Mouse (Mus musculus) thymus, postnatal 25 days (tissue): Measurements from ENCODE around the gene Scube2.

Source experiments
- DNase-seq: peaks from one replicate; pipeline ENCODE4 v3.0.0; 2022

The Scube2 gene

DNA sequence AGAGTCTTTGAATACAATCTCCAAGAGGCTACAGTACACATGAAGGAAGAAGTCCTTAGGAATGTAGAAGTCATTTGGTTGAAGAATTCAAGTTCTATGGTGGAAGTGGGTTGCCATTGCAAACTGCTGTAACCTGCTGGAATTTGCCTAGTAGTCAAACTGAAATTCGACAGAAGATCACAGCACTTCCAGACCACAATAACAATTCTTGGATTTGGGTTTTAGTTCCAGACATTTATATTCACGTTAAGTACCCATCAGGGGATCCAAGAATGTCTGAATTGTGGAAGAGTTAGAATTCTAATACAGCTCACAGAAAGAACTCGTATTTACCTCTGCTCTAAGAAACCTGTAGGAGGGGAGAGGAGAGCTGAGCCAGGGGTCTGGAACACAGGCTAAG, 14.9 kb downstream of the Scube2 start:
- no peak for DNase-seq

DNA sequence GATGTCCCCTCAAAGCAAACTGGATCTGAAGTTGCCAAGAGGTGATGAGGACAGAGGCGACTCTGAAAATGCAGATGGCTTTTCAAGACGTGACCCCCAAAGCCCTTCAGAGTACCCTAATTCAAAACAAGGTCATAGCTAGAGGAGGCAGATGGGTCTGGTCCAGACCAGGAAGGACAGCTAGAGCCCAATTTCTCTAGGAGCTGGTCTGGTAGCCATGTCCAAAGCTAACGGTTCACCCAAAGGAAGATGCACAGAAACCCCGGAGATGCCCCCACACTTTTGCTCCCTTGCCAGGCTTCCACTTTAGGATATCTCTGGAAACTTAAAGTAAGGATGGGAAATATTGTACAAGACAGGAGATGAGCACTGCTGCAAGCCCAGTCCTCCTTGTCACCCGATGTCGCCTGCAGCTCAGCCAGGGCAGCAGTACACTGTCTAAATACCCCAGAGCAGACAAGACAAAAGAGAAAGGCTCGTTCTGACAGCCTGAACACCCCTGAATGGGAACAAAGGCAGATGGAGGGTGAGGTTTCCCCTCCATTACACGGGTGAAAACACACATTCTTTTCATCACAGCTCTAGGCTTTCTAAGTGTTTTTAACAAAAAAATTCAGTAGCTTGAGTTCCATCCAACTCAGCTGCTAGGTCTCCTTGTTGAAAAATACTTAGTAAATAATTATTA, 15.6 kb downstream of the Scube2 start:
- DNase-seq: no peak

DNA sequence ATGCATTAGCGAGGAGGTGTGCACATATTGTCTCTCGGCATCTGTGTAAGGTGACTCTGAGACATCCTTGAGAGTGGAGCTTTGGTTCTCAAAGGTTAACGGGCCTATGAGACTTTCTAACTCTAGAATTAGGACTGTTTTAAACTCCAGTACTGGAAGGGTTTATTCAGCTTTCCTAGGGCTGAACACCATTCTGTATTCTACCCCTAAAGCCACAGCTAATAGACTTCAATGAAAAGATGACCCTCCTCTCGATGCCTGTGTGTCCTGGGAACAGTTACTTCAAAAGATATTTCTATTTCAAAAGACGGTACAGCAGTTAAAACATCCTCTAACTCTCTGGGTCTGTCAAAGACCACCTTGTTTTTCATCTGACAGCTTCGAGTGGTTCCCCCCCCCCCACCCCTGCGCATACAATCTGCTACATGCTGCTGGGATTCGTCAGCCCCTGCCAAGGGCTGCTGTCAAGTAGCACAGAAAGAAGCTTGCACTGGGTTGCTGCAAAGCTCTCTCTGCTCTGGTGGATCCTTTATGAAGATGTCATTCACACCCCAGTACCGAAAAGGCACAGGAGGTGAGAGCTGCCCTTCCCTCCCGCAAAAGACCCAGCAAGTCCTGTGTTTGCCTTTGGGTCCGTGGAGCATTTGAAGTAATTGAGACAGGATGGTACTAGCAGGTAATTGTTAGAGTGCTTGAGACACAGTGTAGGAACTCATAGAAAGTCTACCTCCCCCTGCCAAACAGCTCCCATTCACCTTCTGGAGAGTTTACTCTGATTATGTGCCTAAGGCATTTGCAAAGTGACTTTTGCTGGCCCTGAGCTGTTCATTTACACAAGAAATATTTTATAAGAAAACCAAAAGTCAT, 16.4 kb downstream of the Scube2 start:
- DNase-seq: no peak

DNA sequence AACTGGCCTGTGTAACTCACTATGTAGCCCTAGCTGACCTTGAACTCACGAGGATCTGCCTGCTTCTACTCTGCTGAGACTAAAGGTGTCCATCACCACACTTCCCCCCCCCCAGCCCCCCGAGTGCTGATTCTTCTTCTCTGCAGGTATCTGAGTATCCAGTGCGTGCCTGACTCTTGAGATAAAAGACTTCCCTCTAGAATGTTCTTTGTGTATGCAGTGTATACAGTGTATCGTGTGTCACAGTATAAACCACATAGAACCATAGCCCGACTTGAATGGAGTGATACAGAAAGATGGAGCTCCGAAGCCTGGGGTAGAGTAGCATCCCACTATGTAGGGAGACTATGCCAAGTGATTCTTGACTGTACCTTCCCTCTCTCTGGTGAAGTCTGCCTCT, 21.4 kb downstream of the Scube2 start:
- DNase-seq: no peak

DNA sequence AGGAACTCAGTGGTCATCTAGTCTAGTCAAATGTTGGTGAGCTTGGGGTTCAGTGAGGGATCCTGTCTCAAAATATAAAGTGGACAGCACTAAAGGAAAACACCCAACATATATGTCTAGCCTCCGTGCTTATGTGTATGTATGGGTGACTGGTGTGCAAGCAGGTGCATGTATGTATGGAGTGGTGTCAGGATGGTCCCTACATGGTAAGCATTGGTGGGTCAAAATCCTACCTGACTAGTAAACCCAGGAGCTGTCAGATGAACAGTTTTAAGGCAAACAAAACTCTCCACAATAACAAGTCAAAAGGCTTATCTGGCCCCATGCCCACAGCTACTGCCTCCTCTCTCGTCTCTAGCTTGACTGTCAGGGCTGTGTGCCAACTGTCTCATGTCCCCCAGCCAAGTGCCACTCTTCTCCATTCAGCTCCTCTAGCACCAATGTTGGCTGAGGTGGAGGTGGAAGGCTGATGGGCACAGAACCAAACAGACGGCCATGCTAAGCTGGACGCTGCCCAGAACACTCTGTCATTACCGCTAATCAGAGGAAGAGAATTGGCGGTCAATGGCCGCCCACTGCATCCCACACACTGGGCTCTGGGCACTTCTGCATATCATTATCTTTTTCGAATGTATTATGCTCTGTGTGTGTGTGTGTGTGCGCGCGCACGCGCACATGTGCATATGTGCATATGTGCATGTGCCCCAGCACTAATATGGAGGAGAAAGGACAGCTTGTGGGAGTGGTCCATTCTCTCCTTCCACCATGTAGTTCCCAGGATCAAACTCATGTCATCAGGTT, 23.7 kb downstream of the Scube2 start:
- no peak for DNase-seq

DNA sequence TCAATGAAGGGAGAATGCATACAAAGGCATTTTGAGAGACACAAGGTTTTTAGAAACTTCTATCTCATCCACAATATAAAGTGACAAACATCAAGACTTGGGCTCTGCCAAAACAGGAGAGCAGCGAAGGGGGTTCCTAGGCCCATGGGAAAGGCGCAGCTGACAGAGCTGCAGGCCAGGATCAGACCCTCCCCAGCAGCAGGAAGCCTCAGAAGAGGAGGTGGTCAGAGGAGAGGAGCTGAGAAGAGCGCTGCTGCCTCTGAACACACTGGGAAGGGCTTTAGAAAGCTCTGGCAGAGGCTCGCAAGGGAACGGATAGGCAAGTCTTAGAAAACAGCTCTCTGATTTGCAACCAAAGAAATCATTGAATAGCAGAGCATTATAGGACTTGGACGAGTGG, 24.4 kb downstream of the Scube2 start:
- no peak for DNase-seq

DNA sequence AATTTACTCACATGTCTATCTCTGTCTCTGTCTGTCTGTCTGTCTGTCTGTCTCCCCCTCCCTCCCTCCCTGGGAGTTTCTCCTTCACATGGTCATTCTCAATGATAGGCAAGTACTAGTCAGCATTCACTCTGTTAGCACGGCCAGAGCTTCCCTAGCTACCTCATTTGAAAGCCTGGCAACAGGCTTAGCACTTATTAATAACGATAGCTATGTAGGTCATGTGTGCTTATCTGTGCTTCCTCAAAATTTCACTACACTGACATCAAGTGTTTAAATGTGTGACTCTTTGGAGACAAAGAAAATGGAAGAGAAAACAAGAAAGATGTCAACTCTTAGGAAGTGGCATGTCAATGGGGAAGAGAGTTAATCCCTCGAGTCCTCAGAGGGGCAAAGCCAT, 26.9 kb downstream of the Scube2 start:
- DNase-seq: no peak

DNA sequence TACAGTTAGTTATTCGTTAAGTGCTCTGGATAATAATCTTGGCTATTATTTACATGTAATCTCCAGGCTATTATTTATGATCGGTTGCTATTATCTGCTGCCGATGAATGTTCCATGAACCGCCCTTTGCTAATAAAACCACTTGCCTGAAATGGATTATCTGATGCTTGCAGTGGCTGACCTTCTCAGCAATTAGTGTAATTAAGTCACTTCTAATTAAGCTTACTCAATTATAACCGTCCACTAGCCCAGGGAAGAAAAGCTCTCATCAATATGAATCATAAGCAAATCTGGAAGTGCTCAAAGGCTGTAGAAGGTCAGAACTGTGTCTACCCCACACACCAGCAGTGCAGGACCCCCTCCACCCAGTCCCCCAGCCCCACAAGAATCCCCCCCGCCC, 27.8 kb downstream of the Scube2 start:
- DNase-seq: no peak

DNA sequence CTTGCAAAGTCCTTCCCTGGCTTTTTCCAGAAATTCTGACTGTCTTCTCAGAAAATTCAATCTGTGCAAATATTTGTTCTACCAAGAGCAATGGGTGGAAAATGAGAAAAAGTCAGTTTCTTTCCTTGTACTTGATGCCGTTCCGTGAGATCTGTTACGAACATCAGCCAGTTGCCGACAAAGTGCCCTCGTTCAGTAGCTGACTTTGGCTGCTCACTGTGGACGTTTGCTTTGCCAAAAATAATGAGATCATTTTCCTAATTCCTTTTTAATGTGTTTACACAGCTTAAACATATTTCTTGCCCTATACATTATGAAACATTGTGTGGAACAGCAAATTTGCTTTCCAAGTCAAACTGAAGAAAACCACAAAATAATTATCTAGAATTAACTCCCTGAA, 30.6 kb downstream of the Scube2 start:
- DNase-seq: no peak

DNA sequence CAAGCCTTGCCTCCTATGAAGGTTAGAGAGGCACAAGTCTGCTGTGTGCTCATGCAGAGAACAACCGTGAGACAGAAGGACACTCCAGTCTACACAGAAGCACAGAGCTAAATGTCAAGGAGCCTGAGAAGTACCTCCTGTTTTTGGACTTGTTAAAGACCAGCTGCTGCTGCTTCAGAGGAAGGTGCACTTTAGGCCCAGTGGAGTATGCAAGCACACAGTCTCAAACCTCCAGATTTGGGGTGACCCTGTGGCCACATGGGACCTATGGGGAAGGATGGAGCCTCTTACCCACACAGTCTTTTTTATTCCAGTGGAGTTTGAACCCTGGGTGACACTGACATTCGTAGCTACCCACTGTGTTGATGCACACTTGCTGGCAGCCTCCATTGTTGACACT, 34.1 kb downstream of the Scube2 start:
- DNase-seq: no peak

DNA sequence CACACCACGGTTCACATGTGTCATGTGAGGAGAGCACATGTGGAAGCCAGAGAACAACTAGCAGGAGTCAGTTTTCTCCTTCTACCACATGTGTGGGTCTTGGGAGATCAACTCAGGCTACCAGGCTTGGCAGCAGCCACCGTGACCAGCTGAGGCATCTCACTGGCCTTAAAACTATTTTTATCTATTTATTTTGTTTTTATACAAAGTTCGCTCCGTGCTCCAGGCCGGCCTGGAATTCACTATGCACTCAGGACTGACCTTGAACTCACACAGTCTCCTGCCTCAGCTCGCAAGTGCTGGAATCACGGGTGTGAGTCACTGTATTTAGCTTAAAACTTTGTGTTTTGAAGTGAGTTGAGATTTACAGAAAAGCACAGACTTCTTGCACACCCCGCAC, 38.6 kb downstream of the Scube2 start:
- no peak for DNase-seq

DNA sequence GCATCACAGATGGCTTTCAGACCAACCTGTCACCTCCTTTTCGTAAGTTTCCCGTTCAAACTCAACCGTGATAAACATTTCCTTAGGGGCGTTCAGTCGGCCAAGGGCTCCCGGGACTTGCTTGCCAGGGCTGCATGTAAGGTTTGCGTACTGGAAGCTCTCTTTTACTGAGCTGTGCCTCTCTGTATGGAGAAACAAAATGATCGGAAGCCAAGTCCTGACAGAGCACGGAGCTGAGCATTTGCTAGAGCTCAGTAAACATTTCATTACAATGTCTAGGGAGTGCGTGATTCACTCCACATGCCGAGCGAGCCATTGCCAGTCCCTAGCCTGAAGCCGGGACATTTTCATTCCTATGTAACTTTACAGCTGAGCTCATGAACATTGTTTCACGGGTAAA, 40.2 kb downstream of the Scube2 start:
- DNase-seq: no peak

DNA sequence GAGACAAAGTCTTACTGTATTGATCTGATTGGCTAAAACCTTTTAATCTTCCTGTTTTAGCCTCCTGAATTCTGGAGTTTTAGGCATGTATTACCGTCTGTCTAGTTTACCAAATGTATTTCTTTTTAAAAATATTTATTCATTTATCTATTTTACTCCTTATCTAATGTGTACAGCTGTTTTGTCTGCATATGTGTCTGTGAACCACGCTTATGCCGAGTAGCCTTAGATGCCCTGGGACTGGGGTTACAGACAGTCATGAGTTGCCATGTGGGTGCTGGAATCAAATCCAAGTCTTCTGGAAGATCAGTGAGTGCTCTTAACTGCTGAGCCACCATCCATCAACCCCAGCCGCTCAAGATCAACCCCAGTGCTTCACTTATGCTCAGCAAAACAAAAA, 46.9 kb downstream of the Scube2 start:
- DNase-seq: no peak

DNA sequence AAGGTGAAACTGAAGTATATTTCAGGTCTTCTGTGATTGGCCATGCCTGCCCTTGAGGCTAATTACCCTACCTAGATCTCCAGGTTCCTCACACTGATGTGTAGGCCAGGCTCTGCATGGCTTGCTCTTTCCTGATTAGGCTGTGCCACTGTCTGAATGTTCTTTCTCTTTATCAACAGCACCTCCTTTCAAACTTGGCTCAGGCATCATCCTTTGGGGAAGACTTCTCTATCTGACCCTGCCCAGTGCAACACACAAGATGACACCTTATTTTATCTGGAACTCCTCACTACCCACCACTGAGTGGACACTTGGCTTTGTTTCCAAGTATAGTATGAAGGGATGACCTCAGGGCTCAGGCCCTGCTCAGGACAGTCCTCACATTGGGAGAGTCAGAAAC, 47.5 kb downstream of the Scube2 start:
- no peak for DNase-seq

DNA sequence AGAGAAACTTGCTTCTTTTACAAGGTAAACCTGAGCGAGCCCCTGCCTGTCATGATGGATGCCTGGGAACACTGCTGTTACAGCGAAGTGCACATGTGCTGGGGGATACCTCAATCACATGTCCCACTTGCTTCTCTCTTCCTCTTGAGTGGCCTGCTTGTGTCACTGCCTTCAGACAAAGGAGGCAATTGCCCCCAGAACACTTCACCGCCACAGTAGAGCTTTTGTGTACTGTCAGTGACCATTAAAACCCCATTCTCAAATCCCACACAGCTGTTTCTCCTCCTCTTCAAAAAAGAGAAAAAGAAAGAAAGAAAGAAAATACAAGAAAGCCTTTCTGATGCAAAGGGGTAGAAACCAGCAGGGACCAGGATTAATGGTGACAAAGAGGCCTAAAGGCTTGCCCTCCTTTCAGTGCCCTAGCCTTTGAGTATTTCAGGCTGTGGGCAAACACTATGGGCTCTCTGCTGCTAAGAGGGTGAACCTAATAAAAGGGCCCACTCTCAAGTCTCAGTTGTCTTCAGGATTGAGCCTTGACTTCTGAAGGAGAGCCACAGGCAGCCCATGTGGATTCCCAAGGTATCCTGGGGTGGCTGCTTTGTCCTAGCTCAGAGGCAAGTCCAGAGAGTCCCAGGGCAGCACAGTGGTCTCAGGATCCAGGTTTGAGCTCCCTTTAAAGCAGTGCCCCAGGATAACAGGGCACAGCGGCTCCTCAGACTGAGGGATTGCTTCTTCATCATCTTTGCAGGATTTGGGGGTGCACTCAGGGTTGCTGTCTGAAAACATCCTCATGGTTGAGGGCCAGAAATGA, 51.9 kb downstream of the Scube2 start:
- no peak for DNase-seq

DNA sequence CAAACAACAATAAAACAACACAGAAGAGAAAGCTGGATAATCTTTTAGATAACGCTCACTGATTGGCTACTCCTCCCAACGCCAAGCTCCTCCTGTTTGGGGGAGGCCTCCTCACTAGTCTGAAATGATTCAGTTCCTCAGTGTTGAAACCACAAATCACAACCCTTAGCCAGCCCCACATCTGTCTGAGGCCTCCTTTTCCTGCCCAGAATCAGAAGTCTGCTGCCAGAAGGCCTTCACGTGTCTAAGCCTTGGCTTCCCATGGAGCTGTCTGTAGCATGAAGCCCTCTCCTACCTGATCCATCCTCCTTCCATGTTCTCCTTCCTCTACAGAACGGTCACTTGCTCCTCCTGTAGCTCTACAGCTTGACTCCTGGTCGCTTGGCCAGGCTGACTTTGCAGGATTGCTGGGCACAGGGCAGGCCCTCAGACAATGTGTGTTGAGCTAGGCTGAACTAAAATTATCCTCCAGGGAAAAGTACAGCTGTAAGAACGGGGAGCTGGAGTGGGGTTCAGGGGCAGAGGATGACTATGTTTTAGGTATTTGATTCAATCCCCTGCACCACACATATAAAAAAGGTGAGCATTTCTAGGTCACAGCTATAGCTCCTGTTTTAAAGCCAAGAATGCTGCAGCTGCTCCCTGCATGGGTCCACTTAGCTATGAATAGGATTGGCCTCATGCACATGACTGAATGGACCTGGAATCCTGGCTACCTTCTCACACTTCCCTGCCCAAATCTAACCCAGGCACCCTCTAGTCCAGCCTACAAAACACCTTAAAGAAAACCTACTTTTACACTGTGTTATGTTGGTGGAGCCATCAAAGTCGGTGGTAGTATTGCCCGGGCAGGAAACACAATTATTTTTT, 57.6 kb downstream of the Scube2 start:
- no peak for DNase-seq

DNA sequence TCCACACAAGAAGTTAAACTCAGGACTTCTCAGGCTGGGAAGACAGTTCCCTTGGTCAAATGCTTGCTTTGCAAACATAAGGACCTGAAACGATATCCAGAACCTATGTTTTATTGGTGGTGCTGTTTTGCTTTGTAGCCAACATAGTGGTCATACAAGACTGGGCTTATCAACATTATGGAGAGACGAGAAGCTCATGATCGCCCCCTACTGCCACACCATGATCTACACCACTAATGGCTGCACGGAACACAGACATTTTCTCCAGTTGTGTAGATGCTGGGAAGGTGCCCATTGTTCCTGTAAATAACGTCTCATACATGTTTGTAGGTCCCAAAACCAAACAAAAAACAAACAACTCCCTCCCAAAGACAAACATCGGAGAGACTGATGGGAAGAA, 60.6 kb downstream of the Scube2 start:
- peak; percentile 35 for DNase-seq

DNA sequence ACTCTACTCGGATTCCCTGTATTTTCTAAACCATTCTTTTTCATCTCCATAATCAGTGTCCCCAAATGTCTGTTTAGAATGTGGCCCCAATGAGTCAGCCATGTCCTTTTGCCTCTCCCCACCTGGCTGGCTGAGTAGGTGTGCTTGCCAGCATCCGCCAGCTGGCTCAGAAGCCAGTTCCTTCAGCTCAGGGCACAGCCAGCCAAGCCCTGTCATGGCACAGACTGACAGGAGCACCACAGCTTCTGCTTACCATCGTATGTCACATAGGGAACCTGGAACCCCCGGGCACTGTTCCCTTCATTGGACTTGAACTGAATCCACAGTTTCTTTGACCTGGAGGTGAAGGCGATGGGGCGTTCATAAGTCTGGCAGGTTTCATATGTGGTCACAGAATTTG, 61.1 kb downstream of the Scube2 start:
- no peak for DNase-seq

DNA sequence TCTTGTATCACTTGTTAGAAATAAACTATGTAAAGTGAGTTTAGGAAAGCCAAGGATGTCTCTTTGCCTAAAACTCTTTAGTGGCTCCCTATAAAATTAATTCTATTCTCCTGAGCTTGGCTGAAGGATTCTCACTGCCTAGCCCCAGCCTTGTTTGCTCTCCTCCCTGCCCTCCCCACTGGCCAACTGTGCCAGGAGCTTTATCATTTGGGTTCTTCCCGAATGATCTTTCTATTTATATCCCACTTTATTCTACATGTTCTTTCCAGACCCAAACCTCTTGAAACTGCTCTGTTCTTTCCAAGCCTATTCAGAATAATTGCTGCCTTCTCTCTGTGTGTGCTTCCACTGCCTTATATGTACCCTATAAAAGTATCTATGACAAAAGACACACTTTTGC, 62.0 kb downstream of the Scube2 start:
- DNase-seq: no peak

DNA sequence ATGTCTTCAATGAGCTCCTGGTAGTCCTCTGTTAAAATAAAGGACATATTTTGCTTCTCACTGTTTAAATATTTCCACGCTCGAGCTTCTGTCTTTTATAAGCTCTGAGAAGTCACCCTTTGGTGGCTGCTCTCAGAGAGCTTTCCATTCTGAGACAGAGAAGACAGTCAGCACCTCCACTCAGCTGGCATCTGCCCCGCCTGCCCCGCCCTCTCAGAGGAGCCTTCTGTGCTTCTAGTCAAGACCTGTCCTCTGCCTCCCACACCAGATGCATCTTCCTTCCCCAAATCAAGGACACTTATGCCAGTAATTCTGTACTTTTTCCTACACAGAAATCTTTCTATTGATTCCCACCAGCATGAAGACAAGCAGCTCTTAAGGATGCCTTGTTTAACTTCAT, 64.9 kb downstream of the Scube2 start:
- DNase-seq: no peak

DNA sequence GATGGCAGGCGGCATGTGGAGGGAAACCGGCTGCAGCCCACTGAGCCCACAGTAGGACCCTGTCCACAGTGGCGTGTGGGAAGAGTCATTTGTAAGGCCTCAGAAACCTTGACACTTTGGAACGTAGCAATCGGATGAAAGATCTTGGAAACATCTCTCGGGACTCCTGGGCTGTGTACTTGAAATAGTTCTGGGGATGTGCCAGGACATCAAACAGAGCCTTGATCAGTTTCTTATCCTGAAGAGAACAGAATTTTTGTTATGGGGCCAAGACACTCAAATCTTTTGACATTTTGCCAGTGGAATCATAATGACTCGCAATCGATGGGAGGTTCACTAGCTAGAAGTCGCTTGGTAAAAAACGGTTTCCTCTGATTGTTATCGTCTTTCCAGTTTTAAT, 66.3 kb downstream of the Scube2 start:
- no peak for DNase-seq

DNA sequence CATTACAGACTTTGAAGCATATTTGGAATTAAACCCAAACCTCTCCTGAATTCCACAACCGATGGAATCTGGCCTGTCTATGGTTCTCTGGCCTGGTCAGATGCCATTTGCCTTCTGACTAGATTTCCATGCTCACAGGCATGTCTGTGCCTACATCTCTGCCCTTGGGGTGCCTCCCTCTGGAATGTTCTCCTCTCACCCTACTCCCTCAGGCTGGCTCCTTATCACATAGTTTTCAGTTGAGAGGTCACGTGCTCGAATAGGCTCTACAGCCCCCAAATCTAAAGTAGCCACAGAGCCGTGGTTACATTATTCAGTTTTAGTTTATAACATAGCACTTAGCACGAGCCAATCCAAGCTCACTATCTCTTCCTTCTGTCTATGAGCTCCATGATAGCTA, 69.9 kb downstream of the Scube2 start:
- DNase-seq: no peak
